Mouse (Mus musculus): ENCODE results near the gene Arl3.

The Arl3 gene

DNA sequence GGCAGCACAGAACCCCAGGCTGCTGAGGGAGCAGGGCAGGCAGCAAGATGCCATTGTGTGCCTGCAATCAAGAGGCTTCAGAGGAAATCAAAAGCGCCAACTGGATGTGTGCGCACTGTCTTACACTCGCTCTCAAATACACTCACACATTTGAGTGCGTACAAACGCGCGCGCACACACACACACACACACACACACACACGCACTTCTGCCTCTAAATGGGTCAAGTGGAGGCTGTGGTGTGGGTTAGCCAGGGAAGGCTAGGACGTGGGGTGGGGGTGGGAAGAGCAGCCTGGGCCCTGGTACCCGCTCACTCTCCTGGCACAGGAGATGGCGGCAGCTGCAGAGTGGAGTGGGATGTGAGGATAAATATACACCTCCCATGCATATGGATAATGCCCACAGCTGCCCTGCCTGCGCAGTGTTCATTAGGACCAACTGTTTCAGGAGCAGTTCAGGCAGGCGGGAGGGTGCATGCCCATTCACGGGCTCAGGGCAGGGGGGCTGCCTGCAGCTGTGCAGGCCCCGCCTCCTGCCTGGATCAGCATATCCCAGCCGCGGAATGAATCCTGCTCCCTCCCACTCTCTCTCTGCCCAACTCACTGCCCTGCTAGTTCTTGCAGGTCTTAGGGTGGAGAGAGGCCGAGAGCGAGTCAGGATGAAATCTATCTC is 49.4 kb downstream of the Arl3 start:
- TF ChIP-seq POU5F1 (IDR thresholded peaks at IDR 0.05; ENCODE audit: borderline replicate concordance, low read length) (no peak), NANOG (IDR thresholded peaks at IDR 0.05; ENCODE audit: borderline replicate concordance, low read length) (no peak), CTCF (conservative IDR thresholded peaks at IDR 0.05; ENCODE audit: low read length) (no peak)
- no peaks in the 10 kb centered on the region for H3K36me3 ChIP-seq (ENCODE audit: insufficient read depth, low read length)

DNA sequence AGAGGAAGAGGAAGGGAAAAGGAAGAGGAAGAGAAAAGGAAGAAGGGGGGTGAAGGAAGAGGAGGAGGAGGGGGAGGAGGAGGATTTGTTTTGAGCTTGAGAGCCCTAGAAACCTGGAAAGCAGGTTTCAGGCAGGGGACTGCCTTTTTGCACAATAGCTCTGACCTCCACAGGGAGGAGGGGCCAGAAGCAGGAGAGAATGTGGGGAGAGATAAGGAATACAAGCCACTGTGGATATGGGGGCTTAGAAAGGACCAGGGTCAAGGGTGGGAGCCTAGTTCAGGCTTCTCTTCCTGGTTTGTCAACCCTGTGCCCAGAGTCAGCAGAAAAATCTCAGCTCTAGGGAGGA is 49.9 kb downstream of the Arl3 start:
- Histone ChIP-seq H3K4me3 (replicated peaks; ENCODE audit: low read length) (peak overlapping the region; percentile 72), H3K36me3 (ENCODE audit: insufficient read depth, low read length) (no peaks in the 10 kb centered on the region), H3K9me3 (ENCODE audit: low read length) (no peaks in the 10 kb centered on the region), H3K27me3 (ENCODE audit: insufficient read depth, low read length) (no peaks in the 10 kb centered on the region), H3K4me1 (replicated peaks; ENCODE audit: low read depth, low read length) (peaks cover 94% of the 10 kb centered on the region)
- TF ChIP-seq NANOG (IDR thresholded peaks at IDR 0.05; ENCODE audit: borderline replicate concordance, low read length) (no peak), POU5F1 (IDR thresholded peaks at IDR 0.05; ENCODE audit: borderline replicate concordance, low read length) (no peak), CTCF (conservative IDR thresholded peaks at IDR 0.05; ENCODE audit: low read length) (no peak)

More for the DNA sequence above, 49.4 kb downstream of the Arl3 start:
- peak overlapping the region; percentile 72 for H3K4me3 ChIP-seq (replicated peaks; ENCODE audit: low read length)
- no peaks in the 10 kb centered on the region for H3K27me3 ChIP-seq (ENCODE audit: insufficient read depth, low read length)
- H3K4me1 ChIP-seq (replicated peaks; ENCODE audit: low read depth, low read length), result peaks cover 95% of the 10 kb centered on the region
- no peaks in the 10 kb centered on the region for H3K9me3 ChIP-seq (ENCODE audit: low read length)

DNA sequence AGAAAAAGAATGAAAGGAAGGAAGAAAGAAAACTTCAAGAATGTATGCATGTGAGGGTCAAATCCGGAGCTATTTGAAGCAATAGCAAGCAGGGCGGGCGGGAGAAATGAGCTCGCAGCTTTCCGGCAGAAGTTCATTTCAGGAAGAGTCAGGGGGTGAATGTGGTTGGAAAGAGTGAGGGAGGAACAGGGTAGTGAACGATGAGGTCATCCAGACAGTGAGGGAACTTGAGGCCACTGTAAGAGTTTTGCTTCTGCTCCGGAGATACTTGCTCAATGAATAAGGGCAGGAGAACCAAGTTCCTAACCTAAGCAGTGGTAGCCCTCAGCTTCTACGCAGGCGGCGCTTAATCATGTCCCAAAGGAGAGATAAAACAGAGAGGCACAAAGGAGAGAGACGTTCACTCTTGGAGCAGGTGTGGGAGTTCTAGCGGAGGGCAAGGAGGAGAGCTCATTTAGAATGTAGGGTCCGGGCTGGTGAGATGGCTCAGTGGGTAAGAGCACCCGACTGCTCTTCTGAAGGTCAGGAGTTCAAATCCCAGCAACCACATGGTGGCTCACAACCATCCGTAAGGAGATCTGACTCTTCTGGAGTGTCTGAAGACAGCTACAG is 50.5 kb downstream of the Arl3 start:
- TF ChIP-seq CTCF (conservative IDR thresholded peaks at IDR 0.05; ENCODE audit: low read length) (no peak), POU5F1 (IDR thresholded peaks at IDR 0.05; ENCODE audit: borderline replicate concordance, low read length) (no peak), NANOG (IDR thresholded peaks at IDR 0.05; ENCODE audit: borderline replicate concordance, low read length) (no peak)
- Histone ChIP-seq H3K4me1 (replicated peaks; ENCODE audit: low read depth, low read length) (peaks cover 93% of the 10 kb centered on the region), H3K9me3 (ENCODE audit: low read length) (no peaks in the 10 kb centered on the region), H3K36me3 (ENCODE audit: insufficient read depth, low read length) (0 out of 2 replicates have a peak, but pooled peaks cover under 1% of the 10 kb centered on the region), H3K4me3 (replicated peaks; ENCODE audit: low read length) (0 out of 2 replicates have a peak overlapping the region, but pooled peaks have one; percentile 18), H3K27me3 (ENCODE audit: insufficient read depth, low read length) (no peaks in the 10 kb centered on the region)

DNA sequence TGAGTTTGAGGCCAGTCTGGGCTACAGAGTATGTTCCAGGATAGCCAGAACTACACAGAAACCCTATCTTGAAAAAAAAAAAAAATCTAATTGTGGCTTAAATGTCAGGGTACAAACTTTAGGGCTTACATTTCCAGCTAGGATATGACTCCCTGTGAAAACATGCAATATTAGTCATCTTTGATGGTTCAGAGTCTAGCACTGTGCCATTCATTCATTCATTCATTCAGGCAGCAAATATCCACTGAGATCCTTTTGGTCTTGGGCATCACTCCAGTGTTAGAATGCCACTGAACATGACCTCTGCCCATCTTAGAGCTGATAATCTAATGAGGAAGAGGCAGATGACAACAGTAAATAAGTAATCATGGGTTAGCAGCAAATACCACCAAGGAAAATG is 51.3 kb downstream of the Arl3 start:
- Histone ChIP-seq H3K9me3 (ENCODE audit: low read length) (no peaks in the 10 kb centered on the region), H3K4me1 (replicated peaks; ENCODE audit: low read depth, low read length) (peaks cover 93% of the 10 kb centered on the region), H3K36me3 (ENCODE audit: insufficient read depth, low read length) (peaks cover 7% of the 10 kb centered on the region), H3K4me3 (replicated peaks; ENCODE audit: low read length) (no peak overlapping the region), H3K27me3 (ENCODE audit: insufficient read depth, low read length) (no peaks in the 10 kb centered on the region)
- no peak for TF ChIP-seq NANOG (IDR thresholded peaks at IDR 0.05; ENCODE audit: borderline replicate concordance, low read length)
- TF ChIP-seq CTCF (conservative IDR thresholded peaks at IDR 0.05; ENCODE audit: low read length), result no peak
- no peak for TF ChIP-seq POU5F1 (IDR thresholded peaks at IDR 0.05; ENCODE audit: borderline replicate concordance, low read length)

DNA sequence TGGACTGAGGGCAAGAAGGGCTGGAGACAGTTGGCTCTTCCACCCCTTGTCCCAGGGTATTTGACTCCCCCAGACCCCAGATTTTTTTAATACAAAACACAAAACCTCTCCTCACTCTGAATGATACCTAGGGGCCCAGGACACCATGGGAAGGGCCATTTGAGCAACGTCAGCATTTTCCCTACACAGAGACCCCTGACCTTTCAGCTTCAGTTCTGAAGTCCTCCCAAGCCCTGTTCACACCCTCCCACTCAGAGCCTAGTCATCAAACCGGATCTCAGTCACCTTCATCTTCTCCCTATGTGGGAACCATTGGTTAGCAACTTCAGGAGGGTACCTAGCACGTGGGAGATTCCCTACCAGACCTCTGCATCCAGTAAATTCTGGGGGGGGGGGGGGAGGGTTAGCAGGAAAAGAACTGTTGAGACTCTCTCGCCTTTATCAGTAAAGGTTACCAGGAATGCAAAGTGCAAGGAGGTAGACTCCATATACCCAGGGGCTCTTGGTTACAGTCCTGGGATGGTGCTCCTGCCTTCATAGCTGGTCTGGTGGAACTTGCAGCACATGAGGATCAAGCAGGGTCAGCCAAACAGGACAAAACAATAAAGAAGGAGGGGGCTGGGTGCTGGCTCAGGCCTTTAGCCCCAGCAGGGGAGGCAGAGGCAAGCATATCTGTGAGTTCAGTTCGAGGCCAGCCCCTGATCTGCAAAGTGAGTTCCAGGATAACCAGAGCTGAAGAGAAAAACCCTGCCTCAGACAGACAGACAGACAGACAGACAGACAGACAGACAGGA is 54.0 kb downstream of the Arl3 start:
- peaks cover 92% of the 10 kb centered on the region for H3K4me1 ChIP-seq (replicated peaks; ENCODE audit: low read depth, low read length)
- no peaks in the 10 kb centered on the region for H3K9me3 ChIP-seq (ENCODE audit: low read length)
- H3K27me3 ChIP-seq (ENCODE audit: insufficient read depth, low read length), result no peaks in the 10 kb centered on the region
- H3K4me3 ChIP-seq (replicated peaks; ENCODE audit: low read length), result no peak overlapping the region
- TF ChIP-seq POU5F1 (IDR thresholded peaks at IDR 0.05; ENCODE audit: borderline replicate concordance, low read length), result no peak
- no peak for TF ChIP-seq NANOG (IDR thresholded peaks at IDR 0.05; ENCODE audit: borderline replicate concordance, low read length)
- TF ChIP-seq CTCF (conservative IDR thresholded peaks at IDR 0.05; ENCODE audit: low read length), result no peak
- peaks cover 33% of the 10 kb centered on the region for H3K36me3 ChIP-seq (ENCODE audit: insufficient read depth, low read length)

DNA sequence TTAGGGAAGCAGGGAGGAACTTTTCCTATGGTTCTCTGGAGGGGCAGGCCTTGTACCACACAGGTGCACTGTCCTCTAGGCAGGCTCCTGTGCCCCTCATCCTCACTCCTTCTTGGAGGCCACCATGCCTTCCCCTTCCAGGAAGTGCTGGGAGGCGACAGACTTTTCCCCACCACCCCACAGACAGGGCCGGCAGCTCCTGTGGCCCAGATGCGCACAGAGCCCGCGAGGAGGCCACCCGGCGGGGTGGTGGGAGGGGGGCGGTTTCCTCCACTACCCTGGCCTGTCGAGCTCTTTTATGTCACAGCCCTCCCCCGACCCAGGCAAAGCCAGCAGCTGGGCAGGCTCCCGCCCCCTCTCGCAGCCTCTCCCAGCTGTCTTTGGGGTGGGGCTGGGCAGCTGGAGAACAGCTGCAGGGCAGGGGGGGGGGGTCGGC is 54.6 kb downstream of the Arl3 start:
- Histone ChIP-seq H3K27me3 (ENCODE audit: insufficient read depth, low read length) (no peaks in the 10 kb centered on the region), H3K9me3 (ENCODE audit: low read length) (no peaks in the 10 kb centered on the region), H3K36me3 (ENCODE audit: insufficient read depth, low read length) (peaks cover 40% of the 10 kb centered on the region), H3K4me3 (replicated peaks; ENCODE audit: low read length) (peak overlapping the region; percentile 60; the same call in 1 of the 2 replicates), H3K4me1 (replicated peaks; ENCODE audit: low read depth, low read length) (peaks cover 92% of the 10 kb centered on the region)
- TF ChIP-seq NANOG (IDR thresholded peaks at IDR 0.05; ENCODE audit: borderline replicate concordance, low read length), result no peak
- no peak for TF ChIP-seq CTCF (conservative IDR thresholded peaks at IDR 0.05; ENCODE audit: low read length)
- TF ChIP-seq POU5F1 (IDR thresholded peaks at IDR 0.05; ENCODE audit: borderline replicate concordance, low read length), result no peak

DNA sequence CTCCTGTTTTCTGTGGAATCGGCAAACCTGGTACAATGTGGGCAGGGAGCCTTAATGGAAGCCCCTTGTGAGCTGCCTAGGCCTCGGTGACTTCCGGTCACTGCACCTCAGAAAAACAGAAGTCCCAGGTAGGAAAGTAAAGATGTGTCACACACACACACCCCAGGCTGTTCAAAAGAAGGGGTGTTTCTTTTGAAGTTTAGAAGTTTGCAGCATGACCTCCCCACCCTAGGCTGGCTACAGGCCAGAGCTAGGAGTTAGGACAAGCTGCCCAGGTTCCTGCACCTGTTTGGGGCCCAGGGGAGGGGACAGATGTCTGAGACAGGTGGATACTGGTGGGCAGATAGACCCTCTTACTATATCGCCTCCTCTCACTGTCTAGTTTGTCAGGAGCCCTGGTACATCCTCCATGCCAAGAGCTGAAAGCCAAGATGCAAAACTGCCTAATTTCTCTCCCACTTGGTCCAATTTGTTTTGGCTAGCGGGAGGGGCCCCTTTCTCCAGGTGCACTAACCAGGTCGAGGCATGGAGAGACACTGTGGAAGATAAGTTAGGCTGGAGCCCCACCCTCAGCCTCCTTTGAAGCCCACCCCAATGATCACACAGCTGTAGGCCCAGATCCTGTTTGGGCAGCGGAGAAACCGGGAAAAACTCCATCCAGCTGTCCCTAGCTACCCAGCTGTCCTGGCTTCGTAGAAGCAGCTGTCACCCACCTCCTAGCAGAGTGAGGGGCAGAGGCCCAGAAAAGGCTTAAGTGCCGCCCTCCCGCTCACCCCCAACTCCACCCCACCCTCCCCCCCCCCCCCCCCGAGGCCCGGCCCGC is 55.3 kb downstream of the Arl3 start:
- Histone ChIP-seq H3K27me3 (ENCODE audit: insufficient read depth, low read length) (no peaks in the 10 kb centered on the region), H3K4me3 (replicated peaks; ENCODE audit: low read length) (peak overlapping the region; percentile 27; the same call in 1 of the 2 replicates), H3K4me1 (replicated peaks; ENCODE audit: low read depth, low read length) (peaks cover 94% of the 10 kb centered on the region), H3K9me3 (ENCODE audit: low read length) (no peaks in the 10 kb centered on the region), H3K36me3 (ENCODE audit: insufficient read depth, low read length) (peaks cover 46% of the 10 kb centered on the region)
- TF ChIP-seq POU5F1 (IDR thresholded peaks at IDR 0.05; ENCODE audit: borderline replicate concordance, low read length), result no peak
- TF ChIP-seq CTCF (conservative IDR thresholded peaks at IDR 0.05; ENCODE audit: low read length), result no peak
- no peak for TF ChIP-seq NANOG (IDR thresholded peaks at IDR 0.05; ENCODE audit: borderline replicate concordance, low read length)

All from E14TG2a.4 (cell line).